Mouse (Mus musculus): ENCODE results near the gene Mapk10.

Gene Mapk10

GRCm38 (mm10) chr5:103166755-103167154 lies 44.4 kb downstream of the Mapk10 start:
- intact Hi-C loops (cut with DNase I) = no loop called here

GRCm38 (mm10) chr5:103164022-103164421 lies 47.1 kb downstream of the Mapk10 start:
- intact Hi-C loops (cut with DNase I) = no loop called here

- intact Hi-C loops (cut with DNase I) = no loop called here
Measured at GRCm38 (mm10) chr5:103161574-103161973, 49.6 kb downstream of the Mapk10 start.

GRCm38 (mm10) chr5:103161196-103161540 lies 50.0 kb downstream of the Mapk10 start:
- intact Hi-C loops (cut with DNase I) = no loop called here

- intact Hi-C loops (cut with DNase I) = no loop called here
Measured at GRCm38 (mm10) chr5:103160314-103161195, 50.6 kb downstream of the Mapk10 start.

GRCm38 (mm10) chr5:103140935-103141334 lies 70.2 kb downstream of the Mapk10 start:
- intact Hi-C loops (cut with DNase I) = no loop called here

- intact Hi-C loops (cut with DNase I) = no loop called here
Measured at GRCm38 (mm10) chr5:103134839-103135238, 76.3 kb downstream of the Mapk10 start.

- intact Hi-C loops (cut with DNase I) = no loop called here
Measured at GRCm38 (mm10) chr5:103133626-103134025, 77.5 kb downstream of the Mapk10 start.

- intact Hi-C loops (cut with DNase I) = no loop called here
Measured at GRCm38 (mm10) chr5:103132814-103133213, 78.3 kb downstream of the Mapk10 start.

GRCm38 (mm10) chr5:103119618-103120017 lies 91.5 kb downstream of the Mapk10 start:
- intact Hi-C loops (cut with DNase I) = no loop called here

- intact Hi-C loops (cut with DNase I) = no loop called here
Measured at GRCm38 (mm10) chr5:103115571-103115970, 95.6 kb downstream of the Mapk10 start.

GRCm38 (mm10) chr5:103112471-103112870 lies 98.7 kb downstream of the Mapk10 start:
- intact Hi-C loops (cut with DNase I) = no loop called here

- intact Hi-C loops (cut with DNase I) = no loop called here
Measured at GRCm38 (mm10) chr5:103109409-103109808, 101.7 kb downstream of the Mapk10 start.

GRCm38 (mm10) chr5:103105441-103106414 lies 105.4 kb downstream of the Mapk10 start:
- intact Hi-C loops (cut with DNase I) = no loop called here

- intact Hi-C loops (cut with DNase I) = no loop called here
Measured at GRCm38 (mm10) chr5:103104082-103104481, 107.1 kb downstream of the Mapk10 start.

GRCm38 (mm10) chr5:103102876-103103393 lies 108.2 kb downstream of the Mapk10 start:
- intact Hi-C loops (cut with DNase I) = no loop called here

GRCm38 (mm10) chr5:103102176-103102575 lies 109.0 kb downstream of the Mapk10 start:
- intact Hi-C loops (cut with DNase I) = no loop called here

- intact Hi-C loops (cut with DNase I) = no loop called here
Measured at GRCm38 (mm10) chr5:103094166-103094565, 117.0 kb downstream of the Mapk10 start.

- intact Hi-C loops (cut with DNase I) = no loop called here
Measured at GRCm38 (mm10) chr5:103085844-103086243, 125.3 kb downstream of the Mapk10 start.

- intact Hi-C loops (cut with DNase I) = no loop called here
Measured at GRCm38 (mm10) chr5:103075451-103075850, 135.7 kb downstream of the Mapk10 start.

- intact Hi-C loops (cut with DNase I) = no loop called here
Measured at GRCm38 (mm10) chr5:103072200-103072825, 138.8 kb downstream of the Mapk10 start.

Data from adrenal gland (tissue).